Mouse (Mus musculus): ENCODE measurements around the gene Rubcn. TPM values are rescaled to one million over a fixed set of nuclear protein-coding genes. Genes with fewer than 3 reads are reported as not detected.

The Rubcn gene
- polyA plus RNA-seq, 1 experiment = 77.3 TPM

- Histone ChIP-seq H3K27me3 (ENCODE audit: control insufficient read depth, insufficient read depth, low read length) (no peaks in the 10 kb centered on the region), H3K36me3 (ENCODE audit: control insufficient read depth, insufficient read depth, low read length) (no peaks in the 10 kb centered on the region), H3K27ac (ENCODE audit: control insufficient read depth, insufficient read depth, low read depth, low read length) (no peak overlapping the region), H3K4me3 (ENCODE audit: control insufficient read depth, low read depth, low read length) (no peak overlapping the region), H3K4me1 (ENCODE audit: control insufficient read depth, insufficient read depth, low read length) (no peaks in the 10 kb centered on the region)
- TF ChIP-seq POLR2A (IDR thresholded peaks at IDR 0.05; ENCODE audit: control insufficient read depth, low read depth, low read length) = no peak
- TF ChIP-seq CTCF (IDR thresholded peaks at IDR 0.05; ENCODE audit: control insufficient read depth, insufficient read depth, insufficient replicate concordance, low read depth, low read length) = no peak
Observed at GRCm38 (mm10) chr16:32790056-32790455, 87.5 kb downstream of the Rubcn start.

GRCm38 (mm10) chr16:32784840-32785239 lies 92.7 kb downstream of the Rubcn start:
- no peaks in the 10 kb centered on the region; the same call in 1 of the 2 replicates for H3K4me1 ChIP-seq (ENCODE audit: control insufficient read depth, insufficient read depth, low read length)
- H3K27ac ChIP-seq (ENCODE audit: control insufficient read depth, insufficient read depth, low read depth, low read length) = no peak overlapping the region
- no peaks in the 10 kb centered on the region for H3K36me3 ChIP-seq (ENCODE audit: control insufficient read depth, insufficient read depth, low read length)
- no peaks in the 10 kb centered on the region for H3K27me3 ChIP-seq (ENCODE audit: control insufficient read depth, insufficient read depth, low read length)
- TF ChIP-seq CTCF (IDR thresholded peaks at IDR 0.05; ENCODE audit: control insufficient read depth, insufficient read depth, insufficient replicate concordance, low read depth, low read length) (no peak), POLR2A (IDR thresholded peaks at IDR 0.05; ENCODE audit: control insufficient read depth, low read depth, low read length) (peak; percentile 65; the same call in 1 of the 2 replicates)
- peak overlapping the region; percentile 80 for H3K4me3 ChIP-seq (ENCODE audit: control insufficient read depth, low read depth, low read length)

GRCm38 (mm10) chr16:32783324-32784062 lies 94.1 kb downstream of the Rubcn start:
- no peak overlapping the region for H3K27ac ChIP-seq (ENCODE audit: control insufficient read depth, insufficient read depth, low read depth, low read length)

GRCm38 (mm10) chr16:32778956-32779355 lies 98.6 kb downstream of the Rubcn start:
- H3K36me3 ChIP-seq (ENCODE audit: control insufficient read depth, insufficient read depth, low read length) = no peaks in the 10 kb centered on the region
- peaks cover 2% of the 10 kb centered on the region; the same call in 1 of the 2 replicates for H3K4me1 ChIP-seq (ENCODE audit: control insufficient read depth, insufficient read depth, low read length)
- H3K27ac ChIP-seq (ENCODE audit: control insufficient read depth, insufficient read depth, low read depth, low read length) = no peak overlapping the region
- TF ChIP-seq CTCF (IDR thresholded peaks at IDR 0.05; ENCODE audit: control insufficient read depth, insufficient read depth, insufficient replicate concordance, low read depth, low read length) (no peak), POLR2A (IDR thresholded peaks at IDR 0.05; ENCODE audit: control insufficient read depth, low read depth, low read length) (no peak)
- H3K27me3 ChIP-seq (ENCODE audit: control insufficient read depth, insufficient read depth, low read length) = no peaks in the 10 kb centered on the region
- no peak overlapping the region for H3K4me3 ChIP-seq (ENCODE audit: control insufficient read depth, low read depth, low read length)

More at GRCm38 (mm10) chr16:32783324-32784062, 94.1 kb downstream of the Rubcn start:
- TF ChIP-seq CTCF (IDR thresholded peaks at IDR 0.05; ENCODE audit: control insufficient read depth, insufficient read depth, insufficient replicate concordance, low read depth, low read length) (no peak), POLR2A (IDR thresholded peaks at IDR 0.05; ENCODE audit: control insufficient read depth, low read depth, low read length) (no peak)
- no peaks in the 10 kb centered on the region for H3K27me3 ChIP-seq (ENCODE audit: control insufficient read depth, insufficient read depth, low read length)
- no peaks in the 10 kb centered on the region; the same call in 1 of the 2 replicates for H3K4me1 ChIP-seq (ENCODE audit: control insufficient read depth, insufficient read depth, low read length)
- H3K4me3 ChIP-seq (ENCODE audit: control insufficient read depth, low read depth, low read length) = no peak overlapping the region
- H3K36me3 ChIP-seq (ENCODE audit: control insufficient read depth, insufficient read depth, low read length) = no peaks in the 10 kb centered on the region

- Histone ChIP-seq H3K27me3 (ENCODE audit: control insufficient read depth, insufficient read depth, low read length) (no peaks in the 10 kb centered on the region), H3K4me1 (ENCODE audit: control insufficient read depth, insufficient read depth, low read length) (peaks cover 2% of the 10 kb centered on the region; the same call in 1 of the 2 replicates), H3K36me3 (ENCODE audit: control insufficient read depth, insufficient read depth, low read length) (no peaks in the 10 kb centered on the region), H3K27ac (ENCODE audit: control insufficient read depth, insufficient read depth, low read depth, low read length) (no peak overlapping the region), H3K4me3 (ENCODE audit: control insufficient read depth, low read depth, low read length) (peak overlapping the region; percentile 77)
- TF ChIP-seq CTCF (IDR thresholded peaks at IDR 0.05; ENCODE audit: control insufficient read depth, insufficient read depth, insufficient replicate concordance, low read depth, low read length) = no peak
- TF ChIP-seq POLR2A (IDR thresholded peaks at IDR 0.05; ENCODE audit: control insufficient read depth, low read depth, low read length) = no peak
Observed at GRCm38 (mm10) chr16:32776676-32777075, 100.9 kb downstream of the Rubcn start.

Other genes starting within 250 kb of the Rubcn start
- gene Tnk2, start 233.9 kb downstream of the Rubcn start, polyA plus RNA-seq (2012; rRNA removed) = 21.4 and 23.4 TPM in 2 replicates
- gene Muc4, start 141.9 kb downstream of the Rubcn start, polyA plus RNA-seq (2012; rRNA removed) = 98.8 and 102 TPM in 2 replicates
- gene Muc20, start 80.3 kb downstream of the Rubcn start, polyA plus RNA-seq (2012; rRNA removed) = 0.61 and 1.3 TPM in 2 replicates
- gene Smbd1, start 67.3 kb downstream of the Rubcn start, polyA plus RNA-seq (2012; rRNA removed) = 1.9 TPM in 1 of 2 replicates, not detected in the other
- gene Fyttd1, start 266 bp downstream of the Rubcn start, polyA plus RNA-seq (2012; rRNA removed) = 35.8 and 45.3 TPM in 2 replicates
- 14.2 and 15.4 TPM in 2 replicates for gene Lrch3, start 36.3 kb upstream of the Rubcn start, polyA plus RNA-seq (2012; rRNA removed)
- 21.8 and 22.8 TPM in 2 replicates for gene Iqcg, start 178.5 kb upstream of the Rubcn start, polyA plus RNA-seq (2012; rRNA removed)
- gene Rpl35a, start 178.7 kb upstream of the Rubcn start, polyA plus RNA-seq (2012; rRNA removed) = 267 and 293 TPM in 2 replicates
- gene Lmln, start 184.8 kb upstream of the Rubcn start, polyA plus RNA-seq (2012; rRNA removed) = 7.3 and 10.8 TPM in 2 replicates

Data from testis, adult 2 months (tissue).